Mouse (Mus musculus): ENCODE measurements at regions not wholly inside any gene's neighbourhood (a gene's known extent, or its start where the extent isn't known, plus 50 kb on each side); places are given as distances from the start of the nearest gene placed in this dataset.

DNA sequence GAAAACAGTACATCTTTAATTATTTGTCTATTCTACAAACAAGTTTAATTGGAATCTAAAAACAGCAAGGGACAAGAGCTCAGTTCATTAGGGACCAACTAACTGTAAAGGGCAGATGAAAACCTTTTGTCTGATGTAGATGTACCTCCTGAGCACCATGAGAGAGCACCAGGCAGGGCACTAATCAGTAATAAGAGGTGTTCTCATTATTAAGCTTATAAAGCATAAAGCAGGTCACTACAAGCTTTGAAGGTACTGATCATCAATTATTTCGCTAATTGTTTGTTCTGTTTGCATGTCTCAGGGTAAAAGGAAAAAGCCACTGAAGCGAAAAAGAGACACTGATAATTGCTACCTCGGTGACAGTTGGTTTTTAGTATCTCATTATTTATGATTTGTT, 202.7 kb upstream of the Prkd1 start:
- no peak for TF ChIP-seq CHD2 (IDR thresholded peaks at IDR 0.05; ENCODE audit: low read length)
- TF ChIP-seq JUND (IDR thresholded peaks at IDR 0.05; ENCODE audit: low read depth, low read length) = no peak
- TF ChIP-seq GATA1 (IDR thresholded peaks at IDR 0.05; ENCODE audit: low read depth, low read length) = no peak
- TF ChIP-seq POLR2AphosphoS5 (IDR thresholded peaks at IDR 0.05; ENCODE audit: borderline replicate concordance, low read depth, low read length) = no peak
- no peak for TF ChIP-seq MAX (IDR thresholded peaks at IDR 0.05; ENCODE audit: low read length)
- no peak for TF ChIP-seq CTCF (IDR thresholded peaks at IDR 0.05 in 2 of 3, conservative IDR thresholded peaks at IDR 0.05 in 1 of 3; ENCODE audit: control insufficient read depth in 1 of 3, insufficient read depth in 1 of 3, low read depth in 2 of 3, low read length in 3 of 3, poor library complexity in 1 of 3, severe bottlenecking in 1 of 3)

All from MEL (cell line).